Mouse (Mus musculus) intestine, embryonic 14.5 days (tissue): ENCODE results near the gene Runx2. TPM values are rescaled to one million over a fixed set of nuclear protein-coding genes. Genes with fewer than 3 reads are reported as not detected.

ENCODE experiments used
- ATAC-seq: fragments of 200-750 bp; cut with Nextera tagmentation; replicated peaks from 2 replicates; pipeline ENCODE4 v1.8.0; 2017; ENCODE audit warnings: low read depth, moderate number of reproducible peaks, moderate TSS enrichment, moderate library complexity; ENCODE audit not compliant: low FRiP score, low TSS enrichment
- DNase-seq: peaks from one replicate; pipeline ENCODE4 v3.0.0-alpha.2; 2018; ENCODE audit warnings: low spot score
- H3K27ac ChIP-seq: fragments of 300-500 bp; sonication (generic); 2 replicates; pipeline ENCODE4 v1.5.1; 2014; ENCODE audit warnings: low read depth, mild to moderate bottlenecking, control low read depth
- H3K27me3 ChIP-seq: fragments of 300-500 bp; sonication (generic); replicated peaks from 2 replicates; pipeline ENCODE4 v1.6.1; 2014; ENCODE audit warnings: low read length, control low read depth; ENCODE audit not compliant: control insufficient read depth, insufficient read depth
- H3K36me3 ChIP-seq: fragments of 300-500 bp; sonication (generic); 2 replicates; pipeline ENCODE4 v1.6.1; 2014; ENCODE audit warnings: low read length, control low read depth; ENCODE audit not compliant: control insufficient read depth, insufficient read depth
- H3K4me1 ChIP-seq: fragments of 300-500 bp; sonication (generic); replicated peaks from 2 replicates; pipeline ENCODE4 v1.6.1; 2014; ENCODE audit warnings: low read length, control low read depth, mixed read lengths; ENCODE audit not compliant: control insufficient read depth, insufficient read depth
- H3K4me2 ChIP-seq: fragments of 300-500 bp; sonication (generic); 2 replicates; pipeline ENCODE4 v1.6.1; 2014; ENCODE audit warnings: low read length
- H3K4me3 ChIP-seq: fragments of 300-500 bp; sonication (generic); 2 replicates; pipeline ENCODE4 v1.5.1; 2014; ENCODE audit warnings: low read depth, low read length, control low read depth, mixed read lengths
- H3K9ac ChIP-seq: fragments of 300-500 bp; sonication (generic); 2 replicates; pipeline ENCODE4 v1.6.1; 2014; ENCODE audit warnings: mild to moderate bottlenecking, low read length
- H3K9me3 ChIP-seq: fragments of 300-500 bp; sonication (generic); 2 replicates; pipeline ENCODE4 v1.6.1; 2016; ENCODE audit warnings: low read length, control low read depth; ENCODE audit not compliant: control insufficient read depth
- WGBS: fragments of 180-500 bp; shearing (Covaris S2); extraction: QIAGEN DNeasy Blood & Tissue Kit; methylation state at CpG from one replicate; pipeline ENCODE4 v1.1.7; 2014; 5-methylcytosine and 5-hydroxymethylcytosine counted together
- polyA plus RNA-seq: library from polyadenylated mRNA; unstranded; fragments of >200 nt; fragmentation: Nextera tagmentation; extraction: Ambion mirVana; gene quantifications from 2 replicates; pipeline ENCODE4 v1.2.1, GENCODE M21; 2014

Gene Runx2
- polyA plus RNA-seq, 1 experiment from 2014 or later: 1.1 TPM

- Histone ChIP-seq H3K27ac (no peak overlapping the region), H3K36me3 (no peaks in the 10 kb centered on the region), H3K9me3 (no peaks in the 10 kb centered on the region), H3K4me1 (0 out of 2 replicates have a peak, but pooled peaks cover 8% of the 10 kb centered on the region), H3K4me2 (no peak overlapping the region), H3K4me3 (no peak overlapping the region), H3K9ac (no peak overlapping the region), H3K27me3 (0 out of 2 replicates have a peak, but pooled peaks cover 3% of the 10 kb centered on the region)
- 87% methylated on average over 7 of the region's 7 CpGs for WGBS
- no peak for ATAC-seq
- no peak for DNase-seq
Observed at GRCm38 (mm10) chr17:44606245-44606644, 208.4 kb downstream of the Runx2 start.

GRCm38 (mm10) chr17:44605749-44606148 lies 208.8 kb downstream of the Runx2 start:
- no peak for DNase-seq
- Histone ChIP-seq H3K36me3 (no peaks in the 10 kb centered on the region), H3K4me2 (no peak overlapping the region), H3K9me3 (no peaks in the 10 kb centered on the region), H3K27me3 (0 out of 2 replicates have a peak, but pooled peaks cover 3% of the 10 kb centered on the region), H3K4me1 (0 out of 2 replicates have a peak, but pooled peaks cover 10% of the 10 kb centered on the region), H3K27ac (no peak overlapping the region), H3K9ac (no peak overlapping the region), H3K4me3 (no peak overlapping the region)
- no peak for ATAC-seq
- 91% methylated on average over 3 of the region's 3 CpGs for WGBS

- H3K4me3 ChIP-seq: no peak overlapping the region
- DNase-seq (no peak), ATAC-seq (no peak)
- no peak overlapping the region for H3K27ac ChIP-seq
- H3K9me3 ChIP-seq: no peaks in the 10 kb centered on the region
- no peak overlapping the region for H3K9ac ChIP-seq
- WGBS: 75% methylated on average over 4 of the region's 4 CpGs
- H3K27me3 ChIP-seq: no peaks in the 10 kb centered on the region
- H3K4me2 ChIP-seq: no peak overlapping the region
- H3K36me3 ChIP-seq: no peaks in the 10 kb centered on the region
- H3K4me1 ChIP-seq: 0 out of 2 replicates have a peak, but pooled peaks cover 8% of the 10 kb centered on the region
Observed at GRCm38 (mm10) chr17:44603170-44603569, 211.4 kb downstream of the Runx2 start.

GRCm38 (mm10) chr17:44601317-44602021 lies 213.1 kb downstream of the Runx2 start:
- Histone ChIP-seq H3K4me3 (no peak overlapping the region), H3K4me1 (peaks cover 8% of the 10 kb centered on the region; the same call in 1 of the 2 replicates), H3K27ac (no peak overlapping the region), H3K4me2 (no peak overlapping the region), H3K9me3 (no peaks in the 10 kb centered on the region), H3K36me3 (no peaks in the 10 kb centered on the region), H3K9ac (no peak overlapping the region), H3K27me3 (0 out of 2 replicates have a peak, but pooled peaks cover 3% of the 10 kb centered on the region)
- ATAC-seq (no peak), DNase-seq (no peak)
- WGBS: 50% methylated on average over 11 of the region's 11 CpGs

- 94% methylated on average over 1 of the region's 1 CpGs for WGBS
- H3K4me3 ChIP-seq: no peak overlapping the region
- H3K4me2 ChIP-seq: no peak overlapping the region
- no peaks in the 10 kb centered on the region for H3K9me3 ChIP-seq
- no peaks in the 10 kb centered on the region for H3K36me3 ChIP-seq
- no peak for DNase-seq
- no peak for ATAC-seq
- H3K27me3 ChIP-seq: 0 out of 2 replicates have a peak, but pooled peaks cover 3% of the 10 kb centered on the region
- peaks cover 8% of the 10 kb centered on the region; the same call in 1 of the 2 replicates for H3K4me1 ChIP-seq
- H3K27ac ChIP-seq: no peak overlapping the region
- H3K9ac ChIP-seq: no peak overlapping the region
Observed at GRCm38 (mm10) chr17:44599856-44600255, 214.7 kb downstream of the Runx2 start.

GRCm38 (mm10) chr17:44599132-44599531 lies 215.5 kb downstream of the Runx2 start:
- no peak overlapping the region for H3K4me3 ChIP-seq
- H3K9me3 ChIP-seq: no peaks in the 10 kb centered on the region
- no peak overlapping the region for H3K27ac ChIP-seq
- ATAC-seq: no peak
- H3K27me3 ChIP-seq: peaks cover 3% of the 10 kb centered on the region; the same call in 1 of the 2 replicates
- no peak for DNase-seq
- WGBS: 94% methylated on average over 2 of the region's 2 CpGs
- no peak overlapping the region for H3K4me2 ChIP-seq
- H3K36me3 ChIP-seq: no peaks in the 10 kb centered on the region
- H3K9ac ChIP-seq: no peak overlapping the region
- peaks cover 8% of the 10 kb centered on the region; the same call in 1 of the 2 replicates for H3K4me1 ChIP-seq

- H3K4me2 ChIP-seq: peak overlapping the region; percentile 11; the same call in 1 of the 2 replicates
- 41% methylated on average over 8 of the region's 8 CpGs for WGBS
- H3K4me3 ChIP-seq: no peak overlapping the region
- no peaks in the 10 kb centered on the region for H3K36me3 ChIP-seq
- peaks cover 8% of the 10 kb centered on the region; the same call in 1 of the 2 replicates for H3K4me1 ChIP-seq
- peaks cover 6% of the 10 kb centered on the region; the same call in 1 of the 2 replicates for H3K27me3 ChIP-seq
- no peaks in the 10 kb centered on the region for H3K9me3 ChIP-seq
- ATAC-seq (no peak), DNase-seq (no peak)
- peak overlapping the region; percentile 43; the same call in 1 of the 2 replicates for H3K27ac ChIP-seq
- H3K9ac ChIP-seq: no peak overlapping the region
Observed at GRCm38 (mm10) chr17:44597918-44598504, 216.6 kb downstream of the Runx2 start.

GRCm38 (mm10) chr17:44592737-44593090 lies 221.9 kb downstream of the Runx2 start:
- no peaks in the 10 kb centered on the region for H3K9me3 ChIP-seq
- WGBS: 88% methylated on average over 6 of the region's 6 CpGs
- peaks cover 6% of the 10 kb centered on the region; the same call in 1 of the 2 replicates for H3K27me3 ChIP-seq
- no peak overlapping the region for H3K4me3 ChIP-seq
- no peaks in the 10 kb centered on the region for H3K36me3 ChIP-seq
- no peak overlapping the region for H3K4me2 ChIP-seq
- no peak overlapping the region for H3K9ac ChIP-seq
- ATAC-seq: no peak
- DNase-seq: no peak
- no peaks in the 10 kb centered on the region; the same call in 1 of the 2 replicates for H3K4me1 ChIP-seq
- no peak overlapping the region for H3K27ac ChIP-seq
